Mouse (Mus musculus) left cerebral cortex, postnatal 25 days (tissue): ENCODE measurements around the gene Grik4. TPM values are rescaled to one million over a fixed set of nuclear protein-coding genes. Genes with fewer than 3 reads are reported as not detected.
"Not testable (repeated sequence)": the region's sequence is repeated elsewhere in the genome, so short reads cannot be mapped to it uniquely, and the experiment has no call there.

ENCODE experiments used
- DNase-seq, 2 experiments: peaks; one replicate each; pipeline ENCODE4 v3.0.0; 2022; ENCODE audit warnings: low spot score in 2 of 2, mixed read lengths in 1 of 2
- intact Hi-C: fragments of 180-260 bp; cut with DNase I; formaldehyde crosslinking; loops from one replicate; pipeline ENCODE4 v1.15.1; 2025
- total RNA-seq, 2 experiments: library from RNA; stranded (reverse); gene quantifications; 2 replicates each; pipeline ENCODE4 v1.2.3; 2021

The Grik4 gene
- total RNA-seq, 2 experiments from 2014 or later: 17.7 to 18.5 TPM

DNA sequence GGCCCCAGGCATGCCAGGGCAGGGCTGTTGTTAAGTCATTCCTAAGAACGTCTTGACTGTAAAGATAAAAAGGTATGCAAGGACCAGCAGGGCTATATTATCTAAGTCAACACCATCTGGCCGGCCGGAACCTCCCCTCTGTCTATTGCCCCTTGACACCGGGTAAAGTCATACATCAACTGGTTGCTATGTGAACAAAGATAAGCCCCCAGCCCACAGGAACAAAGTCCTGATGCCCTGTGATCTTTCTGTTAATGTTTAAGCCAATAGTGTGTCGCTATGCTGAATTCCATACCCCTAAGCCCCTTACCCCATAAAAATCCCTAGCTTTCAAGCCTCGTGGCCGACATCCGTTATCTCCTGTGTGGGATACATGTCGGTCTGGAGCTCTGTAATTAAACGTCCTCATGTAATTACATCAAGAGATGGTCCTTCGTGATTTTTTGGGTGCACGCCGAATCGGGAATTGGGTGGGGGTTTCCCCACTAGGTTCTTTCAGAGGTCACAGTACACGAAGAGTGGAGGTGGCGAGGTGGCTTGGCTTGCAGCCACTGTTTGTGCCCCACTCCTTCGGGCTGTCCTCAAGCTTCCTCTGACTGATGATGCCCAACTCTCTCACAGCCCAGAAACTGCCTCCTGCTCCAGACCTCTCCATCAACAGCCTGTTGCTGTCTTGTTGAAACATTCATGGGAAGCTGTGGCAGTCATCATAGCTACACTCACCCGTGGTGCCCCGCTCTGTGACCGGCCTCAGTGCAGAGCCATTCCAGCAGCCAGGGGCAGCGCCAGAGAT, 165.6 kb downstream of the Grik4 start:
- DNase-seq, intact Hi-C loops: not testable (repeated sequence)

GRCm38 (mm10) chr9:42777913-42778312, 166.4 kb downstream of the Grik4 start:
- intact Hi-C loops: no loop called here
- DNase-seq: no peak

DNA sequence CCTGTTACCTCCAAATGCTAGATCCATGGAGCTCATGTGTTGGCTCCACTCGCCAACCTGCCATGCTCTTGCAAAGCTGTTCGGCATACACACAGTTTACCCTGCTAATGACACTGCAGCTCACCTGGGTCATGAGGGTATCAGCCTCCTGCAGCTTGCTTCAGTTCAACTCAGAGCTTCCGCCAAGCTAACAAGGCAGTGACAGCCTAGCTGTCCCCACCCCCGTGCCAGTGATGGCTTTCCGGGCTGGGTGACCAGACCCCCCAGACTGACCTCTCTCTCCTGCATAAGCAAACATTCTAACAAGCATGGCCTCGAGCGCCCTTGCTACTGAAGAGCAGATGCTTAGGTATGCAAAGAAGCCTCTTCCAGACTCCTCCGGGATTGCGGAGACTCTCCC, 167.5 kb downstream of the Grik4 start:
- intact Hi-C loops: no loop called here
- DNase-seq: no peak

DNA sequence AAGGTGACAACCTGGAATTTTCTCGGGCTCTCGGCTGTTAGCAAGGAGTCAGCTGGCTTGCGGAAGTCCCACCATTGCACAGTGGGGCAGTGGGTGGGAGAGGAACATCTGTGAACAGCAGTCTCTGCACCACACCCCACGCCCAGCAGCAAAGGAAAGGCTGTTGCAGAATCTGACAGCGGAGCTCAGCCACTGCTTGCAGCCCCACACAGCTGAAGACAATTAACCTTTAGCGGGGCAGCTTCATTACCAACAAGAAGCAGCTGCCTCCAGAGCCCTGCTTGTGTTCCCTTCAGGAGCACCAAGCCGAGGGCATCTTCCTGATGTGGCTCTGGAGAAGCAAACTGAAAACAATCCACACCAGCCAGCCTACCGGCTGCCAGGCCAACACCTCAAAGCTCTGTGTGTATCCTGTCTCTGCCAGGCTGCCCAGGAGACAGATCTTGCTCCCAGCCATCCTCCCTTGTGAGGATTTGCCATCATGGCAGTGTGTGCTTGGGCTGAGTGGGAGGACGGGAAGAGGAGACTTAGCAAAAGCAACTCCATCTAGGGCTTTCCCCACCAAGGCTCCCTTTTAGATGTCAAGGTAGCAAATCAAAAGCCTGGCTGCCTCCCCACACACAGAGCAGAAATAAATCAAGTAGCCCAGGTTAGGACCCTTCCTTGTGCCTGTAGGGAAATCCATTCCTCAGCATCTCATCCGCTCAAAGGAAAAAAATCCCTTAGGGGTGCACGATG, 179.3 kb downstream of the Grik4 start:
- intact Hi-C loops: no loop called here
- peak; percentile 16 to 35 for DNase-seq

DNA sequence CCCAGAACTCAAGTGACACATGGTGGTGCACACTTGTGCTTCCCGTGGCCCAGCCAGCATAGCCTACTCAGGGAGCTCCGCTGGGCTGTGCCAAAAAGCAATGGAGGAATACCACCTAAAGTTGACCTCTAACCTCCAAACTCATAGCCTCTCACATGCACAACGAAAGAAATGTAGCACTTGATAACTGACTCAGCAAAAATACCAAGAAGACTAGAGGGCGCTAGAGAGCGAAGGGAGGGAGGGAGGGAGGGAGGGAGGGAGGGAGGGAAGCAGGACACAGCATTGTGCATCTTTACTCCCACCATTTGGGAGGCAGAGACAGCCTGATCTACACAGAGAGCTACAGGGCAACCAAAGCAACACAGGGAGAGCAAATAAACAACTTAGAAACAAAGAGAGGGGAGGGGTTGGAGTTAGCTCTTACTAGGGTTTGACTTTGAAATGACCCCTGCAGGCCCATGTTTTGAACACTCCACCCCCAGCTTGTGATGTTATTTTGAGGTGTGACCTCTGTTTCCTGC, 185.5 kb downstream of the Grik4 start:
- no peak for DNase-seq
- intact Hi-C loops: no loop called here

GRCm38 (mm10) chr9:42757012-42757640, 187.2 kb downstream of the Grik4 start:
- DNase-seq: no peak
- intact Hi-C loops: no loop called here

DNA sequence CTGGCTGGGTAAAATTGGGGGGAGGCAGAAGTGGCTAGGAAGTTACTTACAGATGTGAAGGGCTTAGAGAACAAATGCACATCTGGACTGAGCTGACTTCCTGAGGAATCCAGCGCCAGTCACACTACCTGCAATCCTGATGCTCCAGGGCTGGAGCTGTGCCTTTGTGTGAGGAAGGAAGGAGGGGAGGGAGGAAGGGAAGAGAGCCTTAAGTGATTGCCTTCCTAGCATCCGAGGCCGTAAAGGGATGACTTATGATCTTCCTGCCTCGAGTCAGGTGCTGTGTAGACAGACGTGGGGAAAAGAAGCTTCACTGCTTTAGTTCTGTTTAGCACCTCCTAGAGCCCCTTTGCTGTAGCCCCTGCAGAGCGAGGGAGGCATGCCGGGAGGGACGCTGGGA, 189.6 kb downstream of the Grik4 start:
- DNase-seq: no peak
- intact Hi-C loops: no loop called here

DNA sequence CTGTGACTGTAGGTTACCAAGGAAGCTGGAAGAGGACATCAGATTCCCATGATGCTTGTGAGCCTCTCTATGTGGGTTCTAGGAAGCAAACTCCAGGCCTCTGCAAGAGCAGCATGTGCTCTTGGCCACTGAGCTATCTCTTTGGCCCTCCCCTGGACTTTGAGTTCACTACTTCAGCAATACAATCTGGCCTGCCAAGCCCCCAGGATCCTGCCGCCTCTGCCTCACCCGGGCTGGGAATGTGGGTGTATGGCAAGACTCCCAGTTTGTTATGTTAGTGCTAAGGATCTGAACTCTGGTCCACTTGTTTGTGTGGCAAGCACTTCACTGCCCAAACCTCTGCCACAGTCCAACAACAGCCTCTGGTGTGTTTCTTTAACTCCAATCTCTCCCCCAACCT, 193.1 kb downstream of the Grik4 start:
- intact Hi-C loops: no loop called here

GRCm38 (mm10) chr9:42750176-42750575, 194.1 kb downstream of the Grik4 start:
- DNase-seq: no peak
- intact Hi-C loops: no loop called here

More for the DNA sequence above, 193.1 kb downstream of the Grik4 start:
- no peak for DNase-seq

DNA sequence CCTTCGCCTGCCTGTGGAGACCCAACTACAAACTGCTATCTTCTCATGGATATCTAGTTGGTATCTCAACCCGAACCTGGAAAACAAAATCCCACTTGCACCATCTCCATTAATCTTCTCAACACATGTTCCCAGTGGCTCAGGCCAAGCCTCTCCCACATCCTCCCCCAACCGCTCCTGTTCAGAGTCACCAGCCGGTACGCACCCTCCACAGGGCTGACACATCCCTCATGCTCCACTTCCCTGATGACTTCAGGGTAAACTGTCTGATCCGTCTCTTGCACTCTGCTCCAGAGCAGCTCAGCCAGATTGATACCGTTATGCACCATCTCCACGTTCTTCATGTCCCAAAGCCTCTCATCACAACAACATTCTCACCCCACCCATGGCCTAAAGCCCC, 198.3 kb downstream of the Grik4 start:
- DNase-seq: no peak
- intact Hi-C loops: loop anchor here (5.0 kb wide), 1 partner anchor 194 kb away; no protein-coding TSS in a partner anchor

- intact Hi-C loops: no loop called here
- no peak for DNase-seq
These were observed 201.9 kb downstream of the Grik4 start for GRCm38 (mm10) chr9:42742385-42742784.

DNA sequence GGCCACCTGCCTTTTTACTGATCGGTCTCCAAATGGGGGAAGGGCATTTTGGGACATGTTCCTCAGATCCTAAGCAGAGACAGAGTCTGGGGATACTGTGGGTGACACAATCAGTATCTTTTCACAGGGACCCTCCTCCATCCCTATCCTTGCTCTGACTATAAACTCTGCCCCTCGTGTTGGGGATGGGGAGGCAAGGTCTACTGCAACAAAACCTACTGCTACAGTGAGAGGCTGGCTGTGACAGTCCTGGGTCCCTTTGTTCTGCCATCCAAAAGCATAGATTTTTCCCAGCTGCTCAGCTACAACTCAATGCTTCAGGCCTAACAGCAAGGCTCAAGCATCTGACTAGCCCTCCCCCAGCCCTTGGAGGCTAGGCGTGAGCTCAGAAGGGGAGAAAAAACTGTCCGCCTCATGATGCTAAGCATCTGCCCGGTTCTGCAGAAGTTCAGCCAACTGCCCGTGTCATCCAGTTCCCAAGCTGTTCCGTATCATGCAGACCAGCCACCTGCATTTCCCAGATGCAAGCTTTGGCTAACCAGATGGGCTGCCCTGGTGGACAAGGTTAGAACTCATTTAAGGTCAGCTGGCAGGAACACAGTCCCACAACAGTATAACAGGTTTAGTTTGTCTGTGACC, 207.5 kb downstream of the Grik4 start:
- intact Hi-C loops: no loop called here
- DNase-seq: no peak

- DNase-seq: no peak
- intact Hi-C loops: no loop called here
These were observed 209.2 kb downstream of the Grik4 start for GRCm38 (mm10) chr9:42735086-42735485.

DNA sequence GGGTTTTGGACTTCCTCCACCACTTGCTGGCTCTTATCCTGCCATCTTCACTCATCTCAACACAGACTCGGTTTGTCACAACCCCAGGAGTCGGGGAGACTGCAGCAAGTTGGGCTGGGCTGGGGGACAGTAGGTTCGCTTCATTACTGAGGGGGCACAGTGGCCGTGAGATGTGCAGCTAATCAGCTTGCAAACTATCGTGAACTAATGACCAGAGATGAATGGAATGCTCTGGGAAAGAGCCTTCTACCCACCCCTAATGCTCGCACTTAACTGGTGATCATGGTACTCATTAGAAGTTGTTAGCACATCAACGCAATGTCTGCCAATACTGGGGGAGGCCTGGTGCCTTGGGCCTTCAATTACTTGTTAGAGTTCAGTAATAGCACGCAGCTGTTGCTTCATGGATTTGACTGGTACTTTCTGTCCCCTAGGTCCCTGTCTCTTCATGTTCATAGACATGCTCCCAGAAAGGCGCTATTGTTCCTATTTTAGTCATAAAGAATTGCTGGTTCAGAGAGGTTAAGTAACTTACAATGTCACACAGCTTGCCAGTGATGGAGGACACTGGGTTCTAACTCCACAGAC, 211.5 kb downstream of the Grik4 start:
- peak in 1 of 2 experiments; percentile 26 for DNase-seq
- intact Hi-C loops: no loop called here

GRCm38 (mm10) chr9:42728472-42728871, 215.8 kb downstream of the Grik4 start:
- DNase-seq: no peak
- intact Hi-C loops: no loop called here

DNA sequence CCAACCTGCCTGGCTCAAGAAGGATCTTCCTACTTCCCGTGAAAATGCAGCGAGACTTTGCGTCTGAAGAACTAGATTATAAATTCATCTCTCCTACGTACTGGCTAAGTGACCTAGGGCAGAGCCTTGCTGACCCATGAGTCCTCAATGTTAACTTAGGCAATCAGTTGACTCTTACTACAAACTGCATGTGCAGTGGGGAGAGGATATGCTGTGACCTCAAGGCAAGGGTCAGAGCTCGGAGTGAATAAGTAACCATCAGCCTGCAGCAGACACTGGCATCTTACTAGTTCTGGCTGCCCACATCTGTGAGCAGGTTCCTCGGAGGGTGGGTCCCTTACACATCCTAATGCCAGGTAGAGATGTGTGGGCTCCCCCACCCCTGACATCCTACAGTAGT, 216.6 kb downstream of the Grik4 start:
- intact Hi-C loops: no loop called here

DNA sequence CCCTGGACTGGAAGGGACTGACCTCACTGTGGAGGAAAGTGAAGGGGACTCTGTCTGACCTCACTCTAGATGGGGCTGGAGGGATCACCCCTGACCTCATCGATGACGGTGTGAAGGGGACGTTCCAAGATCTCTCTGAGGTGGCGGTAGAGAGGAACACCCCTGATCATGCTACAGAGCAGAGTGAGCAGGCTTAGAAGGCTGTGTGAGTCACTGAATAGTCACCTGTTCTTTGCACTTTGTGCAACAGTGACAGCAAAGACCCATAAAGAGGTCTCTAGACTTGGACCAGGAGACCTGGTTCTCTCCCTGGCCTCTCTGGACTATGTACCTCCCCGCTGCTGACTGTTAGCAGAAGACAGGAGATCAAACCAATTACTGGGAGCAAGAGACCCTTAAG, 217.1 kb downstream of the Grik4 start:
- intact Hi-C loops: no loop called here
- DNase-seq: no peak

More for the DNA sequence above, 216.6 kb downstream of the Grik4 start:
- DNase-seq: no peak

- intact Hi-C loops: no loop called here
- no peak for DNase-seq
These were observed 220.2 kb downstream of the Grik4 start for GRCm38 (mm10) chr9:42724099-42724498.

GRCm38 (mm10) chr9:42722501-42722900, 221.8 kb downstream of the Grik4 start:
- no peak for DNase-seq
- intact Hi-C loops: no loop called here
